Mouse (Mus musculus) kidney, adult 9 months (tissue): ENCODE measurements around the gene Bcl10.
"Not testable (repeated sequence)": the region's sequence is repeated elsewhere in the genome, so short reads cannot be mapped to it uniquely, and the experiment has no call there.

Experiments
- DNase-seq: peaks from one replicate; pipeline ENCODE4 v3.0.0; 2022

Bcl10 gene

GRCm38 (mm10) chr3:145922019-145922854 is at the start of gene Bcl10:
TSS of gene Bcl10 (plus strand) at chr3:145922804.
- DNase-seq: no peak

- DNase-seq: no peak
These were observed 49.3 kb upstream of the Bcl10 start for GRCm38 (mm10) chr3:145873271-145873670.

GRCm38 (mm10) chr3:145874126-145874525 is 48.5 kb upstream of the Bcl10 start:
- DNase-seq: no peak

GRCm38 (mm10) chr3:145876120-145876519 is 46.5 kb upstream of the Bcl10 start:
- DNase-seq: no peak

- not testable (repeated sequence) for DNase-seq
These were observed 43.7 kb upstream of the Bcl10 start for GRCm38 (mm10) chr3:145878867-145879266.

- DNase-seq: no peak
These were observed 42.3 kb upstream of the Bcl10 start for GRCm38 (mm10) chr3:145880335-145880734.

GRCm38 (mm10) chr3:145882076-145882874 is 40.3 kb upstream of the Bcl10 start:
- DNase-seq: no peak

GRCm38 (mm10) chr3:145883233-145883632 is 39.4 kb upstream of the Bcl10 start:
- DNase-seq: no peak

- no peak for DNase-seq
These were observed 37.2 kb upstream of the Bcl10 start for GRCm38 (mm10) chr3:145885376-145885775.

- DNase-seq: peak; percentile 89
These were observed 36.6 kb upstream of the Bcl10 start for GRCm38 (mm10) chr3:145885851-145886464.

- DNase-seq: no peak
These were observed 35.1 kb upstream of the Bcl10 start for GRCm38 (mm10) chr3:145887430-145887971.

- DNase-seq: no peak
These were observed 32.1 kb upstream of the Bcl10 start for GRCm38 (mm10) chr3:145890346-145891132.

- DNase-seq: no peak
These were observed 30.2 kb upstream of the Bcl10 start for GRCm38 (mm10) chr3:145892451-145892850.

- no peak for DNase-seq
These were observed 28.5 kb upstream of the Bcl10 start for GRCm38 (mm10) chr3:145894131-145894530.

- no peak for DNase-seq
These were observed 24.9 kb upstream of the Bcl10 start for GRCm38 (mm10) chr3:145897749-145898148.

- DNase-seq: peak; percentile 17
These were observed 22.8 kb upstream of the Bcl10 start for GRCm38 (mm10) chr3:145899832-145900231.

- DNase-seq: no peak
These were observed 19.1 kb upstream of the Bcl10 start for GRCm38 (mm10) chr3:145903530-145903929.

GRCm38 (mm10) chr3:145904850-145905776 is 17.5 kb upstream of the Bcl10 start:
- DNase-seq: peak; percentile 70

- peak; percentile 33 for DNase-seq
These were observed 16.0 kb upstream of the Bcl10 start for GRCm38 (mm10) chr3:145906582-145906981.

- DNase-seq: no peak
These were observed 10.1 kb upstream of the Bcl10 start for GRCm38 (mm10) chr3:145912512-145912911.

GRCm38 (mm10) chr3:145913263-145913662 is 9.3 kb upstream of the Bcl10 start:
- no peak for DNase-seq
